Mouse (Mus musculus) neural tube, embryonic 12.5 days (tissue): ENCODE data around the gene Wdtc1. TPM values are rescaled to one million over a fixed set of nuclear protein-coding genes. Genes with fewer than 3 reads are reported as not detected.

ENCODE experiments used
- ATAC-seq: fragments of 200-750 bp; cut with Nextera tagmentation; 2 replicates; pipeline ENCODE4 v1.8.0; 2017; ENCODE audit warnings: low read depth, mild to moderate bottlenecking, moderate TSS enrichment, moderate library complexity; ENCODE audit not compliant: low FRiP score
- H3K27ac ChIP-seq: fragments of 300-500 bp; sonication (generic); 2 replicates; pipeline ENCODE4 v1.5.1; 2016
- H3K27me3 ChIP-seq: fragments of 300-500 bp; sonication (generic); replicated peaks from 2 replicates; pipeline ENCODE4 v1.6.1; 2016; ENCODE audit warnings: mild to moderate bottlenecking
- H3K36me3 ChIP-seq: fragments of 300-500 bp; sonication (generic); 2 replicates; pipeline ENCODE4 v1.6.1; 2016; ENCODE audit warnings: mild to moderate bottlenecking
- H3K4me1 ChIP-seq: fragments of 300-500 bp; sonication (generic); 2 replicates; pipeline ENCODE4 v1.6.1; 2016
- H3K4me2 ChIP-seq: fragments of 300-500 bp; sonication (generic); replicated peaks from 2 replicates; pipeline ENCODE4 v1.6.1; 2016; ENCODE audit warnings: mild to moderate bottlenecking
- H3K4me3 ChIP-seq: fragments of 300-500 bp; sonication (generic); 2 replicates; pipeline ENCODE4 v1.5.1; 2016
- H3K9ac ChIP-seq: fragments of 300-500 bp; sonication (generic); 2 replicates; pipeline ENCODE4 v1.6.1; 2016; ENCODE audit warnings: mild to moderate bottlenecking
- H3K9me3 ChIP-seq: fragments of 300-500 bp; sonication (generic); 2 replicates; pipeline ENCODE4 v1.6.1; 2016; ENCODE audit warnings: mild to moderate bottlenecking
- WGBS: fragments of 180-500 bp; shearing (Covaris S2); methylation state at CpG from one replicate; pipeline ENCODE4 v1.1.7; 2016; 5-methylcytosine and 5-hydroxymethylcytosine counted together
- polyA plus RNA-seq: library from polyadenylated mRNA; unstranded; fragments of >200 nt; fragmentation: Nextera tagmentation; extraction: Ambion mirVana; gene quantifications from 2 replicates; pipeline ENCODE4 v1.2.1, GENCODE M21; 2016

The Wdtc1 gene
- polyA plus RNA-seq: 22.3 and 28.3 TPM in 2 replicates

DNA sequence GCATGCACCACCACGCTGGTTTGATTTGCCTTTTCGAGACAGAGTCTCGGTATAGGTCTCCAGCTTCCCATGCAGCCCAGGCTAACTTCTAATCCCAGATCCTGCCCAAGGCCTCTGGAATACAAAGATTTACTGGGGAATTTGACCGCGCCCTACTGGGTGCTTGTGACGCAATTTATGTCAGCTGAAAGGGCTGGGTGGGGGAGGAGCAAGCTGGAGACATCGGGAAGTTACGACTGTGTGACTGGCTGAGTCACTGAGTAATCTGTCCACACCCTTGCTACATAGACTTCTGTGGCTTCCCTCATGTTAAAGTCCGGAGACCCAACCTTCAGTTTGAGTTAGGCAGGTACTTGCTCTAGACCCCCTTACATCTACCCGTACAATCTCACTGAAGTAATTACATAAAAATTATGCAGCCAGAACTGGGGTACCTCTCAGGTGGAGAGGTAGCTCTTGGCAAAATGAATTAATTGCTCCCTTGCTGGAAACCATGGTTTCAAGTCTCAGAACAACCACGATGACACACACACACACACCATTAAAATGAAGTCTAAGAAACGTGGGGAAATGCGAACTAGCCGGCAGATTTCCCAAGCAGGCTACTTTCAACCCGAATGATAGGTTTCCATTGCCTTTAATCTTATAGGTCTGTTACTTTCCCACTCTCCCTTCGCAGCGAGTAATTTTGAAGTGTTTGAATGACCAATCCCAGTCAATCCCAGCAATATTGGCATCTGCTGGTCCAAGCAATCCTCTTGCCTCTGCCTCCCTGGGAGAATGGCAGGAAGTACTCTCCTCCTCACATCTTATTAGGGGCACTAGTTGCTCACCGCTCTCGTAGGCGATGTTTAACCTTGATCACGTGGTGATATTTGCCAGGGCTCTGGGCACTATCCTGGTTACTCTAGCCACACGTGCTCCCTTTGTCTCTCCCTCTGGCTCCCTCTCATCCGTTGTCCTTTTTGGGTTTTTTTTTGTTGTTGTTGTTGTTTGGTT is at the start of gene Wdtc1:
Gene Wdtc1 (minus strand): TSS at position 115 of the 999 bp plus-strand sequence.
- Histone ChIP-seq H3K27ac (no peak within 1 kb of the TSS), H3K4me2 (no peak within 1 kb of the TSS), H3K27me3 (no peaks in the 10 kb centered on the region), H3K4me3 (no peak within 1 kb of the TSS), H3K4me1 (no peaks in the 10 kb centered on the region), H3K9me3 (no peaks in the 10 kb centered on the region), H3K36me3 (no peaks in the 10 kb centered on the region), H3K9ac (no peak within 1 kb of the TSS)
- 86% methylated on average over 23 of the region's 23 CpGs for WGBS
- ATAC-seq: no peak

DNA sequence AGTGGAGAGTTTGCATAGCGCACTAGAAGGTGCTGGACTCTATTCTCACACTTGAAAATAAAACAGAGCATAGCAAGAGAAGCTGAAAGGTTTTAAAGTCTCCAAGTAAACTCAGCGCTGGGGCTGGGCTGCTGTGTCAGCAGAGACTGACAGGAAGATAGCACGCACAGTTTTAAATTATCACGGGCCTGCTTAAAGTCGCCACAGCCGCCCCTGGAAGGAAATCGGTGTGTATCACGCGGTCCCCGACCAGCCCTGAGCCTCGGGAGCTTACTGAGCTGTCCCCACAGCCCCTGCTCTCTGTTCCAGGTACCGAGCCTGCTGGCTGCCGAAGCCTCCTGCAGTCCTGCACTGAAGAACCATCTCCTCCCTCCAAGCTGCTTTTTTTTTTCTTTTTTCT is 48.7 kb upstream of the Wdtc1 start:
- Histone ChIP-seq H3K27ac (no peak overlapping the region), H3K36me3 (no peaks in the 10 kb centered on the region), H3K27me3 (no peaks in the 10 kb centered on the region), H3K4me1 (peaks cover 21% of the 10 kb centered on the region), H3K4me2 (no peak overlapping the region), H3K9ac (no peak overlapping the region), H3K9me3 (no peaks in the 10 kb centered on the region), H3K4me3 (no peak overlapping the region)
- no peak for ATAC-seq
- WGBS: 76% methylated on average over 13 of the region's 13 CpGs

DNA sequence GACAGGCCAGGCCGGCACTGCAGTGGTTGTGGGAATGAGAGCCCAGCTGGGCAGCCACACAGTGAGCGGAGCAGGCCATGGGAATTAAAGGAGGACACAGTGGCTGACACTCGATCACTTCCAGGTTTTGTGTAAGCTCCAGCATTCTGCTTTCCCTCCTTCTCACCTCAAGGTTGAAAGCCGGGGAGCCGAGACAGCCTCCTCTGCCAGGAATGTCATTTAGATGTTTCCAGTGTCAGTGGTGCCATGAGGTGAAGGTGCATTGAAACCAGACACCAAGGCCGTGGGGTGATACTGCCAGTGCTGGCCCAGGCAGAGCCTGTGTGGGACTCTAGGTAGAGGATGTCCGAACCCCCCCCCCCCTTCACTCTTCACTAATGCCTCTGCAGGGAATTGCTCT is 46.8 kb upstream of the Wdtc1 start:
- H3K27me3 ChIP-seq: no peaks in the 10 kb centered on the region
- H3K36me3 ChIP-seq: no peaks in the 10 kb centered on the region
- no peak overlapping the region for H3K27ac ChIP-seq
- H3K9ac ChIP-seq: no peak overlapping the region
- H3K4me3 ChIP-seq: no peak overlapping the region
- WGBS: 65% methylated on average over 7 of the region's 7 CpGs
- ATAC-seq: no peak
- H3K4me1 ChIP-seq: peaks cover 21% of the 10 kb centered on the region
- no peak overlapping the region for H3K4me2 ChIP-seq
- H3K9me3 ChIP-seq: no peaks in the 10 kb centered on the region

DNA sequence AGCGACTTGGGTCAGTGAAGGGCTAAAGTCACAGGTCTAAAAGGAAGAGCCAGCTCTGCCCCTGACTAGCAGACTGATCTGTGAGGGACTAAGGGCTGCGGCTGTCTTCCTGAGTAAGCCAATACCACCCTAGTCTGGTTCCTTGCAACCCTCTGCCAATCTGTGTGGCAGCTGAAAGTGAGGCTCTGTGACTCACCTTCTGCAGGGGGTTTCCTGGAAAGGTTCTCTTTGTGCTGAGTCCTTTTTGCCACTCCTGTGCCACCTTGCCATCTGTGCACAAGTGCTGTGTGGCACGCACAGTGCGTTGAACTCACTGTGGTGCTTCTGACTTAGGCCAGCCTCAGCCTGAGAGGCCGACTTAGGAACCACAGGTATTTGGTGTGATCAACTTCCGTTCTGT is 46.2 kb upstream of the Wdtc1 start:
- peaks cover 27% of the 10 kb centered on the region for H3K4me1 ChIP-seq
- H3K27me3 ChIP-seq: no peaks in the 10 kb centered on the region
- ATAC-seq: no peak
- H3K4me2 ChIP-seq: no peak overlapping the region
- WGBS: 88% methylated on average over 6 of the region's 6 CpGs
- H3K9ac ChIP-seq: no peak overlapping the region
- H3K9me3 ChIP-seq: no peaks in the 10 kb centered on the region
- no peak overlapping the region for H3K4me3 ChIP-seq
- H3K27ac ChIP-seq: no peak overlapping the region
- no peaks in the 10 kb centered on the region for H3K36me3 ChIP-seq

DNA sequence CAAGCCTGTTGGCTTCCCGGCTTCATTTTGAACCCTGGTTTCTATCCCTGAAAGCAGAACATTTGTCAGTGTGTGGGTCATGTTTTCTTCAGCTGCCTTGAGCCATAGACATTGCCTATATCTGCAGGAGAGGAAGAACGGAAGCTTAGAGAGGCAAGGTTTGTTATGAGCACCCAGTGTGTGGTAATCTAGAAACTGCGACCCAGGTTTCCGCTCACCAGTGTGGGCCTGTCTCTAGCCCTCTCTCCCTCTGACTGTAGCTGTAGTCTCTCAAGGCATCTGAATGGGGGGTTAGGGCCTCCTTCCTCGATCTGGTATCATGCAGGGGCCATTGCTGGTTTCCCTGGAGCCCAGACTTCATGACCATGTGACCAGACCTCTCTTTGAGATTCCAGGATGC is 45.3 kb upstream of the Wdtc1 start:
- Histone ChIP-seq H3K9me3 (no peaks in the 10 kb centered on the region), H3K4me1 (peaks cover 29% of the 10 kb centered on the region), H3K4me3 (no peak overlapping the region), H3K36me3 (no peaks in the 10 kb centered on the region), H3K27ac (no peak overlapping the region), H3K4me2 (no peak overlapping the region), H3K9ac (no peak overlapping the region), H3K27me3 (no peaks in the 10 kb centered on the region)
- 78% methylated on average over 5 of the region's 5 CpGs for WGBS
- ATAC-seq: no peak

DNA sequence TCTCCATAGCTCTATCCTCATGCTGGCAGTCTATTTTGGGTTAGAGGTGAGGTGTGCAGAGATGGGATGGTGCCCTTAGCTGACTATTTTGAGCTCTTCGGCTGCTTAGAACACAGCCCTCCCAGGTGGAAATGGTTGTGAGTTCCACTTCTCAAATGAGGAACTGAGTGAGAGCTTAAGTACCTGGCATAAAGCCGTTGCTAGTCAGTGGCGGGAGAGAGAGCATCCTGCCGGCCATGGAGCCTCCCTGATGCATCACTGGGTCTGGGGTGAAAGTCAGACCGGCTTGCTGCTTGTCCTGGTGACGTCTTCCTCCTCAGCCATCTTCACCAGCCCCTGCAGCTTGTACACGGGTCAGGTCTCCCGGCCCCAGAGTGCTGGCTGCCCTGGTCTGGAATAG is 44.7 kb upstream of the Wdtc1 start:
- Histone ChIP-seq H3K4me3 (no peak overlapping the region), H3K9ac (no peak overlapping the region), H3K4me1 (peaks cover 29% of the 10 kb centered on the region), H3K4me2 (no peak overlapping the region), H3K27me3 (no peaks in the 10 kb centered on the region), H3K36me3 (no peaks in the 10 kb centered on the region), H3K27ac (no peak overlapping the region), H3K9me3 (no peaks in the 10 kb centered on the region)
- WGBS: 90% methylated on average over 8 of the region's 8 CpGs
- no peak for ATAC-seq

DNA sequence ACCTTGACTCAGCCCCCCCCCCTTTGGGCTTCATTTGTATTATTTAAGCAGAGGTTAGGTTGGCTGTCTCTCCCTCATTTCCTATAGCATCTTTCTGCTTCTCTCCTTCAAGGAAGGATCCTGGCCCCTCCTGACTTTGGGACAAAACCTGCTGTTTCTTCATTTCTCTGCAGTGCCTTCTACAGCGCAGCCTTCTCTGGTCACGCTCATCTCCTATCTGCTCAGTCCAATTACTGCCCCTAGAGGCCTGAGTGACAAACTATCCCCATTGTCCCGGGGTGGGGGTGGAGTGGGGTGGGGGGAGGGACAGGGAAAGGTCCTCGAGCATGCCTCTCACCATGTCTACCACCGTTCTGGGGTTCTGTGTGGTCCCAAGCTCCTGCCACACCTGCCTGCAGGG is 44.0 kb upstream of the Wdtc1 start:
- H3K9me3 ChIP-seq: no peaks in the 10 kb centered on the region
- WGBS: 39% methylated on average over 5 of the region's 5 CpGs
- no peaks in the 10 kb centered on the region for H3K36me3 ChIP-seq
- no peak overlapping the region for H3K4me2 ChIP-seq
- peaks cover 29% of the 10 kb centered on the region for H3K4me1 ChIP-seq
- no peak overlapping the region for H3K4me3 ChIP-seq
- H3K27me3 ChIP-seq: no peaks in the 10 kb centered on the region
- no peak overlapping the region for H3K9ac ChIP-seq
- ATAC-seq: no peak
- no peak overlapping the region for H3K27ac ChIP-seq

DNA sequence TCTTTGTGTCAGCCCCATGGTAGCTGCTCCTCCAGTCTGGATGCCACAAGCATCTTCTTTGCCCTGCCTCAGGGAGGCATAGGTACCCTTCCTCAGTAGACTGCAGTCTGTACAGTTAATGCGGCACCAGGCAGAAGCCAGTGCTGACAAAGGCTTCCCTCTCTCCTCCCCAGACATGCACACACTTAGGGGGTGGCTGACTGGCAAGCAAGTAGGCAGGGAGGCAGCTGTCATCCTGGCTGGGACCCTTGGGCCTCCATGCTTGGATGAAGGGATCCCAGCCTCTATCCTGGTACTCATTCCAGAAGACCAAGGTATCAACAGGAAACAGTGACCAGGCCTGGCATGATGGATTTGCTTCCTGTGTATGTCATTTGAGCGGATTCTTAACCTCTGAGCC is 42.8 kb upstream of the Wdtc1 start:
- ATAC-seq: no peak
- Histone ChIP-seq H3K27me3 (no peaks in the 10 kb centered on the region), H3K9me3 (no peaks in the 10 kb centered on the region), H3K4me2 (no peak overlapping the region), H3K9ac (no peak overlapping the region), H3K4me1 (peaks cover 29% of the 10 kb centered on the region), H3K27ac (no peak overlapping the region), H3K4me3 (no peak overlapping the region), H3K36me3 (no peaks in the 10 kb centered on the region)
- WGBS: 82% methylated on average over 2 of the region's 2 CpGs

DNA sequence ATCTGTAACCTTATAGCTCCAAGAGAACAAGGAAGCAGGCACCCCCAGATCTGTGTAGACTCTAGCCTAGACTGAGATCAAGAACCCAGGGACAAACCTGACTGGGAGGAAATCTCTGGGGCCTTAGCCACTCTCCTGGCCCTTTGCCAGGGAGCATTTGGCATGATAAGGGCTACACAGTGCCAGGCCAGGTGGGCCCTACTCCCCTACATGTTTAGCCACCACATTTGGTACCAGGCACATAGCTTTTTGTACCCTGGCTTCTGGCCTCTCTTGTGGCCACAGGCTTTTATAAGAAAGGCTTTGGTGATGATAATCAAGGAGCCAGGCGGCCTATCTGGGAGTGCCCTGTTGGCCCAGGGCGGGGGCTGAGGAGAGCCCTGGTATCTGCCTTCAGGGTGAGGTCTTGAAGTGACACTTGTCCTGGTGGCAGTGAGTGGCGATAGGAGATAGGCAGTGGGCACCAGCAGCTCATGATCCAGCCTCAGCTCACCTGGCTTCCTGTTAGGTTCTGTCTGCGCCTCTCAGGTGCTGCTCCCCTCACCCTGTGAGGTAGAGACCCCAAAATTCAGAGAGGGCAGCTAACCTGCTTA is 41.8 kb upstream of the Wdtc1 start:
- H3K36me3 ChIP-seq: no peaks in the 10 kb centered on the region
- H3K9ac ChIP-seq: no peak overlapping the region
- 92% methylated on average over 4 of the region's 4 CpGs for WGBS
- no peaks in the 10 kb centered on the region for H3K27me3 ChIP-seq
- H3K9me3 ChIP-seq: no peaks in the 10 kb centered on the region
- H3K4me1 ChIP-seq: peaks cover 29% of the 10 kb centered on the region
- ATAC-seq: no peak
- H3K4me2 ChIP-seq: no peak overlapping the region
- no peak overlapping the region for H3K4me3 ChIP-seq
- H3K27ac ChIP-seq: no peak overlapping the region

DNA sequence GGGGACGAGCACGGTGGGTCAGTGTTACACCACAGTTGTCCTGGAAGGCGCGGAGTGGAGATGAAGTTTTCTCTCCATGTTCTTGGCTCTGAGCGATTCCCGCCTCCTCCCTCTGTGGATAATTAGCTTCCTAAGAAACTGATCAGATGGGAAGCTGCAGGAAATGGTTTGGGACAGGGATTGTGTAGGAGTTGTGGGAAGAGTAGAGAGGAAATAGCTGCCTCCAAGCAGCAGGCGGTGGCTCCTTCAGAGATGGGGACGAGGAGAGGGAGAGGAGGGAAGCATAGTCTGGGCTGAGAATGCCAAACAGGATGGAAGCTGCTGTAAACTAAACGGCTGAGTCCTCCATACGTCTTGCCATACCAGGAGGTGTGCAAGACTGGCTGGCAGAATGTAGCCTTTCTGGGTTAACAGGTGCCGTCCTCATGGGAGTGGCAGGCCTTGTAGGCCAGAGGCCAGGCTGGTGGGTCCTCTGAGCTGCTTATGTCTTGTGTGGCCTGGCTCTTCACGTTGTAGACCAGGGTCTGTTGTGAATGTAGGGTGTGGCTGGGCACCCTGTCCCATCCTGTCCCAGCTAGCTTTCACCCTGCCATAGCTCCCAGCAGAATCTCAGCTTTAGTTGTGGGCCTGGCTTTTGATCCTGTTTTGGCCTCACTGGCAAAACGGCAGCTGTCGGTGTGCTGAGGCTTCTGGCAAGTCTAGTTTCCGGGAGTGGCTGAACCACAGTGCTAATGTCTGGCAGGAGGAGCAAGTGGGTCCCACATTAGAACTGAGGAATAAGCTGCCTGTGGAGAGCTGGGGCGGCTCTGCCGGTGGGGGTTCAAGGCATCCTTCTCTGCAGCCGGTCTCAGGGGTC is 38.1 kb upstream of the Wdtc1 start:
- ATAC-seq: no peak
- Histone ChIP-seq H3K4me3 (no peak overlapping the region), H3K9ac (no peak overlapping the region), H3K4me1 (peaks cover 26% of the 10 kb centered on the region), H3K9me3 (no peaks in the 10 kb centered on the region), H3K27me3 (no peaks in the 10 kb centered on the region), H3K36me3 (no peaks in the 10 kb centered on the region), H3K4me2 (no peak overlapping the region), H3K27ac (no peak overlapping the region)
- WGBS: 83% methylated on average over 18 of the region's 18 CpGs

DNA sequence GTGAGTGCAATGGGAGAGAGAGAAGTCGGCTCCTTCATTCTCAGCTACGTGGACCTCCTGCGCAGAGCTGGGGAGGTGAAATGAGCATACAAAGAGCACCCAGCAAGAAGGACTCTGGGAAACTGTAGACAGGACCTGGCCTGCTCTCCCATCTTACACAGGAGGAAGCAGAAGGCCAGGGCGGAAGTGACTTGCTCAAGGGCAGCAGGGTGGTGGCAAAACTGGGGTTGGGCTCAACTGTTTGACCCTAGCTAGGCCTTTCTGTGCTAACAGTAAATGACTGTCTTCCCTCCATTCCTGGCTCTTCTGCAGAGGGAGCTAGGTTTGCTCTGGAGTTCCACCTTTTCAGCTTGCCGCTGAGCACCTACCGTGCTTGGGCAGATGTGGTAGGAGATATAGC is 37.3 kb upstream of the Wdtc1 start:
- H3K27me3 ChIP-seq: no peaks in the 10 kb centered on the region
- no peak overlapping the region for H3K9ac ChIP-seq
- H3K36me3 ChIP-seq: no peaks in the 10 kb centered on the region
- WGBS: 93% methylated on average over 6 of the region's 6 CpGs
- H3K4me1 ChIP-seq: peaks cover 17% of the 10 kb centered on the region
- H3K4me3 ChIP-seq: no peak overlapping the region
- H3K9me3 ChIP-seq: no peaks in the 10 kb centered on the region
- no peak overlapping the region for H3K27ac ChIP-seq
- ATAC-seq: no peak
- H3K4me2 ChIP-seq: no peak overlapping the region

DNA sequence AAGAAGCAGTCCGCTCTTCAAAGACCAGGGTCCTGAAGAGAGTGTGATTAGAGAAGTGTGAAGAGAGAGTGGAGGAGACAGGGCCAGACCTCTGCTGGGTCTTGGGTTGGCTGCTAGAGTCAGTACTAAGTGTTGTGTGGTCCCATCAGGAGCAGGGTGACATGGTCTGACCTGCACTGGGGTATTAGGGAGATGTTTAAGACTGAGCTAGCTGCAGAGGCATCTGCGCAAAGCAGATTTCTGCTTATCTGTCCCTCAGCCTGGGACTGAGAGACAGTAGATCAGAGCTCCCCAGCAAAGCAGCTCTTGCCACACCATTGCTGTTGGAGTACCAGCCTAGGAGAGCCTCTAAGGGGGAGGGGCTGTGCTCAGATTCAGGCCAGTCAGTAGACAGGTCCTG is 36.8 kb upstream of the Wdtc1 start:
- no peaks in the 10 kb centered on the region for H3K27me3 ChIP-seq
- peaks cover 12% of the 10 kb centered on the region for H3K4me1 ChIP-seq
- no peaks in the 10 kb centered on the region for H3K9me3 ChIP-seq
- no peak overlapping the region for H3K27ac ChIP-seq
- no peaks in the 10 kb centered on the region for H3K36me3 ChIP-seq
- ATAC-seq: no peak
- no peak overlapping the region for H3K4me2 ChIP-seq
- WGBS: 91% methylated on average over 2 of the region's 2 CpGs
- H3K4me3 ChIP-seq: no peak overlapping the region
- no peak overlapping the region for H3K9ac ChIP-seq
